Mouse (Mus musculus) heart, postnatal 36 days (tissue): Measurements from ENCODE around the gene Dnajc8. TPM values are rescaled to one million over a fixed set of nuclear protein-coding genes. Genes with fewer than 3 reads are reported as not detected.

Experiments
- total RNA-seq, 2 experiments: library from RNA; stranded (reverse); gene quantifications; 2 replicates each; pipeline ENCODE4 v1.2.3; 2021

The Dnajc8 gene
- total RNA-seq, 2 experiments from 2014 or later = 50.9 to 63.2 TPM

Other genes starting within 250 kb of the Dnajc8 start
- under 1 TPM in 1 of 2 experiments, not detected in 1; 0.98 TPM for gene Rab42, start 232.2 kb upstream of the Dnajc8 start, total RNA-seq
- 10 to 100 TPM; 25.0 to 28.8 TPM for gene Trnau1ap, start 206.0 kb upstream of the Dnajc8 start, total RNA-seq
- 1 to 10 TPM; 6.4 to 7.2 TPM for gene Rcc1, start 181.9 kb upstream of the Dnajc8 start, total RNA-seq
- gene Phactr4, start 113.1 kb upstream of the Dnajc8 start, total RNA-seq = 10 to 100 TPM; 23.4 to 27.1 TPM
- gene Med18, start 71.6 kb upstream of the Dnajc8 start, total RNA-seq = 1 to 10 TPM; 3.4 to 4.3 TPM
- gene Sesn2, start 25.0 kb upstream of the Dnajc8 start, total RNA-seq = 1 to 10 TPM; 3.3 to 4.1 TPM
- 100 to 1,000 TPM; 311 to 330 TPM for gene Atpif1, start 1.9 kb upstream of the Dnajc8 start, total RNA-seq
- gene Ptafr, start 28.5 kb downstream of the Dnajc8 start, total RNA-seq = 1 to 10 TPM; 1.8 to 3.2 TPM
- 10 to 100 TPM; 28.2 to 35.0 TPM for gene Eya3, start 103.4 kb downstream of the Dnajc8 start, total RNA-seq
- 1 to 10 TPM; 1.7 to 1.9 TPM for gene Xkr8, start 197.0 kb downstream of the Dnajc8 start, total RNA-seq
- under 1 TPM; 0.61 to 0.89 TPM for gene Smpdl3b, start 221.7 kb downstream of the Dnajc8 start, total RNA-seq
- 10 to 100 TPM; 11.6 to 15.0 TPM for gene Rpa2, start 232.8 kb downstream of the Dnajc8 start, total RNA-seq